Mouse (Mus musculus): ENCODE data around the gene Gys2. TPM values are rescaled to one million over a fixed set of nuclear protein-coding genes. Genes with fewer than 3 reads are reported as not detected.
A peak's percentile ranks its signal among the peaks of the same experiment; 100 is the strongest.
"Not testable (repeated sequence)": the region's sequence is repeated elsewhere in the genome, so short reads cannot be mapped to it uniquely, and the experiment has no call there.

The Gys2 gene
- total RNA-seq (2021): 1 to 10 TPM in 1 of 2 experiments, not detected in 1; 1.5 TPM
- long read RNA-seq, experiment 1: 0 reads
- long read RNA-seq, experiment 2: 0 reads

DNA sequence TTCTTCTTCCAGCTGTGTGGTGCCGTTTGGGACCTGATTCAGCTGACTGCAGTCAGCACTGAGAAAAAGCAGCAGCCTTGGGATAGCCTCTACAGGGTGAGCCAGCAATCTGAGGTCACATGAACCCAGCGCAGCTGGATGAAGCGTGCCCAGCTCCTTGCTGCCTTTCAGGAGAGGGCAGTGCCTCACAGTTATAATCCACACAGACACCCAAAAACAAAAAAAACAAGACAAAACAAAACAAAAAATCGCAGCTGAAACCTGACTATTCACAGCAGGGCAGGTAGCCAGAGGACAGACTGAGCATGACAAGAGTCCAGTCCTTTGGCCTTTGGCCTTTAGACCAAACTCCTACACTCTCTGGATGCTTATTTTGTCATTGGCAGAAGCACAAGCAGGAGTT, at the start of gene Gys2:
Gys2 (minus strand) TSS at position 309 of the 403 bp plus-strand sequence.
- DNase-seq: no peak

DNA sequence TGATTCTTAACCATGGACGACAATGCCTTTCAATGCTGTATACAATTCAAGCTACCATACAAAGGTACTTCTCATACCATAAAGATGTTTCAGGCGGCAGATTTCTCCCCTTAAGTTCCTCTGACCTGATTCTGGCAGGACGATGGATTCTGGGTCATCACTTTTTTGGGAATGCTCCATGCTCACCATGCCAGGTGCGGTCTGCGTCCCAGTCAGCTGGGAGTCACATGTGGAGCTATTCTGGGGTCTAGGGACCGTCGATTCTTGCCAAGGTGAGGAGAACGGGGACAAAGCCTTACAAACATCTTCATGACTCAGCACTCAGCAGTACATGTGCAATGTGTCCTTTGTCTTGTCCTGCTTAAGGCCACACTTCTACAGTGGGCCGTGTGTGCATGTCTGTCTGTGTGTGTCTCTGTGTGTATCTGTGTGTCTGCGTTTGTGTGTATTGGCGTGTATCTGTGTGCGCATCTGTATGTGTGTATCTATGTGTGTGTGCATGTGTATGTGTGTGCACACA, 48.7 kb upstream of the Gys2 start:
- DNase-seq: peak; percentile 74 to 81

DNA sequence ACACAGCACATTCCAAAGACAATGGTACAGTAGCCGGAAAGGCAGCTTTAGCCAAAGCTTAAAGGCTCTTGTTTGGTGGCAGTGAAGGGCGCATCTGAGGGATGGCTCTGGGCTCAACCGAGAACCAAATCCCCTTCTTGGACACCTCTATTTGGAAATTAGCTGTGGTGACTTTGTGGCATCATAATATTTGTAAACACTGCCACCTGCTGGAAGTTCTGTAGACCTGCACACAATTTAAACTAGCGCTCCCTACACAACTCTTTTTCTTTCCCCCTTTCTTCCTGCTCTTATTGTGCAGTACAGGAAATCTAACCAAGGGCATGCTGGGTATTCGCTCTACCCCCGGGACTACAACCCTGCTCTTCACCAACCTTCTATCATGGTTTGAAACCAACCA, 46.2 kb upstream of the Gys2 start:
- peak in 1 of 2 experiments; percentile 59 for DNase-seq

DNA sequence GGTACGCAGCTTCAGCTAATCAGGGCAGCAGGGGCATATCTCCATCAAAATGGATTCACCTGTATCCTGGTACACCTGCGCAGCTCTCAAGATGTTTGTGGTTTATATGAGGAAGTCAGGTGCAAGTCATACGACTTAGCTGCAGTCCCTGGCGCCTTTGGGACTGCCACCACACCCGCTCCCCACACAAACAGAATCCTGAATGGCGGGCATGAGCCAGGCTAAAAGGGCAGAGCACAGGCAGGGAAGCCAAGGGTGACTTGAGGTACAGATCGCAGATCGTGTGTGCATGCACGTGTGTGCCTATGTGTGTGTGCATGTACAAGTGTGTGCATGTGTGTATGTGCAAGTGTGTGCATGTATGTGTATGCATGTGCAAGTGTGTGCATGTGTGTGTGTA, 42.5 kb upstream of the Gys2 start:
- not testable (repeated sequence) for DNase-seq

DNA sequence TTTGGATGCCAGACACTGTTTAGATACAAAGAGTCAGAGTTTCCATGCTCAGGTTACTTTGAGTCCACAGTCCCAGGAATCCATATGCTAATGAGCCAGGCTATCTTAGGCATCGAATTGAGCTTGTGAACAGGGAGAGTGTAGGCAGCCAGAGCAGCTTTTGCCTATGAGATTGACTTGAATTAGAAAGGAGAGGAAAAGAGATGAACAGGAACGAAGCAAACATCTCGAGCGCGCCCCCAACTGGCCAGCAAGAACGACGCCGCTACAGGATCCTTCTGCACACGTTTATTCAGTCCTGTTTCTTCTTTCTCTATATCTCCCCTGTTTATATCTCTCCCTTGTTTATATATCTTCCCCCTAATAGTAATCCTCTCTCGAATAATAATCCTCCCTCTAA, 42.0 kb upstream of the Gys2 start:
- DNase-seq: peak in 1 of 2 experiments; percentile 65

DNA sequence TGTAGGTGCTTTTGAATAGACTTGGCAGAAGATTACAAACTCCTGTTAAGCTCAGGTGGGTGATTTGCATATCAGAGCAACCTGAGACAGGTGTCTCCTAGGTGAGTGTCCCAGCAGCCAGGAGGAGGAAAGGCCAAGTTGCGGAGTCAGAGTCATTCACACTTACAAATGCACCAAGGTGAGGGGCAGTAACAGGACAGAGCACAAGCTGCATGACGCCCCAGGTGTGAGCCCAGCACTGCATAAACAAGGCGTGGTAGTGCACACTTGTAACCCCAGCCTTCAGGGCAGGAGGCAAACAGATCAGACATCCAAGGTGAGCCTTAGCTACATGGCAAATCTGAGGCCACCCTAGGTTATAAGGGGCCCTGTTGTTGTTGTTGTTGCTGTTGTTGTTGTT, 40.0 kb upstream of the Gys2 start:
- no peak for DNase-seq

DNA sequence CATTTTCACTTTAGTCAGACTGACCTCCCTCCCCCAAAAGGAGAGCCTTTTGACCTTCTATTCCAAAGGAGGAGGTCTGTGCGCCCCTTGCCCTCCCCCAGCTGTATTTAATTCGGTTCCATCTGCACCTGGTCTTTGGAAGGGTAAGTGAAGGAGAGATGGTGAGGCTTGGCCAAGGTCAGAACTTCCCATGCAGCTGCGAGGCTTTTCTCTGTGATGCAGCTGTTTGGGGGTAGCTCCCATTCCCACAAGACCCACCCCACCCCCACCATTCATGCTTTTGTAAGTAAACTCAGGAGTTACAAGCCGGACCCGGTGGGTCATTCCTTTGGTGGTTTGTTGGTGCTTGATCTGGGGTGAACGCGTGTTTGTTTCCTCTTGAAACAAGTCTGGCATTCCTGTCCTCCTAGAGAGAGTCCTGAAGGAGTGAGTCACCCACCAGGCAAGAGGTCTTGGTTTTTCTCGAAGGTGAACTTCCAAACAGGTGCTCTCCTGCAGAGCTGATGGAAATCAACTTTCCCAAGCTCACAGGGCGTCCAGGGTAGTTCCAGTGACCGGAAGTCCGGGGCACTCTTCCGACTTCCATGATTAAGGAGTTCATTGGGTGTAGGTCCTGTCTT, 38.7 kb upstream of the Gys2 start:
- DNase-seq: no peak

DNA sequence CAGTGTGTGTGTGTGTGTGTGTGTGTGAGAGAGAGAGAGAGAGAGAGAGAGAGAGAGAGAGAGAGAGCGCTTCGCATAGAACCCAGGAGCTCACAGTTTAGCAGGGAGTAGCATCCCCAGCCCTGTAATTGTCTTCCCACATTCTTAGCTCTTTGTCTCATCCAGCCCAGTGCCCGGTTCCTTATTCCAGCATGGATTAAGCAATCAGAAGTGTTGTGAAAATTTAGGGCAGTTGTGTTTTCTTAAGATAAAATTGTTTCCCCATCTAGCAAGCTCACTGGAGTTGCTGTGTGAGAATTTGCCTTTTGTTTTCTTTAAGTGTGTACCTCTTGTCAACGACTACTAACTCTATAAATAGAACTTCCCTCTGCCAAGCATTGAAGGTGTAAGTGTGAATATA, 35.8 kb upstream of the Gys2 start:
- peak in 1 of 2 experiments; percentile 46 for DNase-seq

DNA sequence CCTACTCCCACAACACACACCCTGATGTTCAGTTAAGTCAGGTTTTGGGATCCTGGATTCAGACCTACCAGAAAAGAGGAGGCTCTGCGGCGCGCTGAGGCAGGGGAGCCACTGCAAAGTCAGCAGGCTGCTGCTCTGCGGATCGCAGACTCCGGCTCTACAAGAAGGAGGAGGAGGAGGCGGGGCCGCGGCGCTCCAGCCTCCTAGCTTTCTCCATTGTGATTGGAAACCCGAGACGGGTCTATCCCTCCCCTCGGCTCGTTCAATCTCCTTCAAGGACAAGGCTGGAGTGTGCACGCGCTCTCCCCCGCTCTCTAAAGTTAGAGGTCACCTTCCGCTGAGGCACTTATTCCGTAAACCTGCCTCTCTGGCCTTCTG, 34.9 kb upstream of the Gys2 start, which contains the start of gene Ldhb:
Ldhb (minus strand) TSS at position 173 of the 378 bp plus-strand sequence.
- peak; percentile 90 to 94 for DNase-seq

DNA sequence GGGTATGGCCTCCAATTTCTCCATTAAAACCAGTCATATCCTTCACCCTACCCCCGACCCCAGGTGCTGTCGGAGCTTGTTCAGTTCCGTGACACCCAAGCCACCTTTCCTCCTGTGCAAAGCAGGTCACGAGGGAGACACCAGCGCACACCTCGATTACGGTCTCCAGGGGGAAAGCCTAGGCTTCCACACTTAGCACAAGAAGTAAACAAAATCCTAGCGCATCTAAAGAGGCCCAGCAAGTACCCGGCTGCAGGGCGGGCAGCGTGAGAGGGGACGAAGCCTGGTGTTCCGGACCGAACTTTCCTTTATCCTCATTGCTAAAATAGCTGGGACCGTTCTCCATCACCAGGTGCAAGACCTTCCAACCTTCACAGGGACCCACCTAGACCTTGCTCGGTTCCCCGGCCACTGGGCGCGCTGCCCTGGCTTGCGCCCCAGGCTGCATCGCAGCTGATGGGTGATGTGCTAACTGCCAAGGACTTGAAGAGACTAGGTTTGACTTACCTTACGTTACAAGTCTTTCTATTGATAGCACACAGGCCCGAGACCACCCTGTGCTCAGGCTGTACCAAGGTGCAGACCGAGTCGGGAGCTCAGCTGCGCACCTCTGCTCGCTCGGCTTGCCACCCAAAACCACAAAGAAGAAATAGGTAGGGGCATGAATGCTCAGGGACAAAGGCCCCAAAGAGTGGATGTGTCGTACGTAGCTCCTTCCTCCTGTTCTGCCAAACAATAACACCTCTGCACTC, 34.3 kb upstream of the Gys2 start:
- DNase-seq: peak in 1 of 2 experiments; percentile 47

DNA sequence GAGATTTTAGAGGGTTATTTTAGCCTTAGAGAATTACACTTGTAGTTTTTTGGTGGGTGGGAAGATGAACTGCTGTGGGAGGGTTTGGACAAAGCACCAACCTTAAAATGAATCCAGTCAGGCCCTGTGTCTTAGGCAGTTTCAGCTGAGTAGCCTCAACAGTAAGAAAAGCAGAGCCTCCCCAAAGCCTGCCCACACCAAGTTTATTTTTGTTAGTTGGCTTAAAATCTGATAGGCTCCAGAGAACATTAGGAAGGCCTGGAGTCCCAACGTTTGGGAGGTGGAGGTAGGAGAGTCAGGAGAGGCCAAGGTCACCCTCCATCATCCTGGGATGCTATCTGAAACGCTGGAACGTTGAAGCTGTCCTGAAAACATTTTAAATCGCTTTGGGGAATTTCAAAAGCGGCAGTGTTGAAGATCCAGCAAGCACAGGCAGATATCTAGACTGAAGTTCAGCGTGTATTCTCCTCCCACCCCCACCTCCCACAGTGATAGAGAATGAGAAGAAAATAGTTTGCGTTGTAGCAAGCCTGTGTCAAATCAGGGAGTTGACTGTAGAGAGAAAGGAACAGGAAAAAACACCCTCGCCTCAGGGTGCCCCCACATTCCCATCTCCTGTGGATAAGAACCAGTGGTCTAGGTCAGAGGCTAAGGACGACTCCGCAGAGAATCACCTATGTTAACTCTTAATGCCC, 33.6 kb upstream of the Gys2 start:
- peak in 1 of 2 experiments; percentile 26 for DNase-seq

DNA sequence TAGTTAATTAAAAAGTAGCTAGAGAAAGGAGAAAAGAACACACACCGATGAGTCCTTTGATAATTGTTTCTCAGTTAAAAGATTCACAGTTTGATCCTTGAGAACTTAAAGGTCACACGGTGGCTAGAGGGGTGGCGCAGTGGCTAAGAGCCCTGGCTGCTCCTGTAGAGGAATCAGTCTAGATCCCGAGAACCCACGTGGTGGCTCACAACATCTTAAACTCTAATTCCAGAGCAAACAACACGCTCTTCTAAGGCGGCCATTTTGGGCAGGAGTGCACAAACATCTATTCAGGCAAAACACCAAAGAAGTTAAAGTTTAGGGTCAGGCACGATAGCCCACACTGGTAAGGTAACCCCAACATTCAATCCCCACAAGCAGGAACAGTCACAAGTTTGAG, 30.7 kb upstream of the Gys2 start:
- peak in 1 of 2 experiments; percentile 28 for DNase-seq

DNA sequence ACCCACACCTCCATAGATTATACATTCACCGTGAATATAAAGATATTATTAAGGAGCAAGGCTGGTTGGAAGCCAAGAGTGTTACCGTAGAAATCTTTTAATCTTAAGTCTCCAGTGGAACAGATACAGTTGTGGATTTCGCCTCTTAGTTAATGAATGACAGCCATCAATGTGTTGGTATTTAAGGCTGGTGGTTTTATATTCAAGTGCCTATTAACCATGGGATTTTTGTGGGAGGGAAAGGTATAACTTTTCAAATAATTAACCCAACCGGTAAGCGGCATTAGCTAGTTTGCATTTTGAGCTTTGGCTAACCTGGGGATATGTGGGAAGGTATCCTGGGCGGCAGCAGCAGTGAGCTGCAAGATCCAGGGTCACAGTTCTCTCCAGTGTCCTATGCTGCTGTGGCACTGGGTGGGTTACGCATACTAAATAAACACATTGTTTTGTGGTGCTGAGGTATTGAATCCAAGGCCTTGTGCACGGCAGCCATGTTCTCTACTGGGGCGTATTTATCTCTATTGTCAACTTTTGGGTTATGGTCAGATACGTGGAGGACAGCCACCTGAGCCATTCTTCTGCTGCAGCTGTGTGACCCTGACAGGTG, 29.7 kb upstream of the Gys2 start:
- DNase-seq: no peak

DNA sequence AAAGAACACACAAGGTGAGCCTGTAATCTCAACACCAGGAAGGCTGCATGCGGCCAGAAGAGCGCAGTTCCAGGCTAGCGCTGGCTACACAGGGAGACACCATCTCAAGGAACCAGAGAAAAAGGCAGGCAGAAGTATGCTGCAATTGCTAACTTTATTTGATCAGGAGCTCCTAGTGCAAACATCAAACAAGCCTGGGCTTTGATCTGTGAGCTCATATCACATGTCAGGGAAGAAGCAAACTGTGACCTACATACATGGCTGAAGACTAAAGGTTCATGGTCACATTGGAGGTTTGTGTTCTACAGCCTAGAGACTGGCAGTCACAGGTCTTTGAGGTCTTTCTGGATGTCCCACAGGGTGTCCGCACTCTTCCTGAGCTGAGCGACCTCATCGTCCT, 17.2 kb upstream of the Gys2 start:
- not testable (repeated sequence) for DNase-seq

DNA sequence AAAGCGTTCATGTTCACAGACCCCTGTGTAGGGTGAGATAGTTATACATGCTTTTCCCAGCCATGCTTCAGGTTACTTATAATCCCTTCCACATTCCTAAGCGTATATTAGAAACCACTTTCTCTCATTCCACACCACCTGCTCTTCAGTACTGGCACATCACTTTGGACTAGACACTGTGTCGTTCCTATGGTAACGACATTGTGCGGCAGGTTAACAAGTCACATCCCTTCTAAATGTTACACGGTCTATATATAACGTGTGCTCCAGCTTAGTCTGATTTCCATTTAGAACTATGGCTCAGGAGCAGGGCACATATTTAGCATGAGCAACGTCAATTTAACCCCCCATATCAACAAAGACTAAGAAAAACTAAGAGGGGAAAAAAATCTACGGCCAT, 14.7 kb upstream of the Gys2 start:
- DNase-seq: no peak

DNA sequence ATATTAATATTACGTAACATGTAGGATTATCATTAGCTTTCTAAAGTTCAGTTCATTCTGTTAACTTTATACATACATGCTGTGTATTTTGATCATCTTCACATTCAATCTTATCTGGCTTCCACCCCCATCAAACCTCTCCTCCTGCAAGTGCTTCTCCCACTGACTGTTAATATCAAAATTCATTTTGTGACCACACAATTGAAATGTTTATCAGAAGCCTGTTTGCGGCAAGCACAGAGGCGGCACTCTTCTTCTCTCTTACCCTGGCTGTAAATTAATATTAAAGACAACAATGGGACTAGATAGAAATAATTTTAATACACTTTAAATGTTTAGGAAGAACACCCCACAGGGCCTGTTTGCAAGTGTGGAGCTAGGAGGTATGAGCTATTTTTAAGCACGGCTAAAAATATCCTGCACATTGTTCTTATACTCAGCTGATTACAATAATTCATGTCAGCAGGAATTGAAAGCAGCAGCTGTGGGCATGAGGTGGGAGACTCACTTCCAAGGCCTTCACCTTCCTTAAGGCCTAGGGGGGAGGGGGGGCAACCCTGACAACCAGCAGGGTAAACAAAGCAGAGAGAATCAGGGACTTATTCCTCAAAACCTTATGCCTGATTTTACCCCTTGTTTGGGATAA, 12.7 kb upstream of the Gys2 start:
- peak in 1 of 2 experiments; percentile 35 for DNase-seq

DNA sequence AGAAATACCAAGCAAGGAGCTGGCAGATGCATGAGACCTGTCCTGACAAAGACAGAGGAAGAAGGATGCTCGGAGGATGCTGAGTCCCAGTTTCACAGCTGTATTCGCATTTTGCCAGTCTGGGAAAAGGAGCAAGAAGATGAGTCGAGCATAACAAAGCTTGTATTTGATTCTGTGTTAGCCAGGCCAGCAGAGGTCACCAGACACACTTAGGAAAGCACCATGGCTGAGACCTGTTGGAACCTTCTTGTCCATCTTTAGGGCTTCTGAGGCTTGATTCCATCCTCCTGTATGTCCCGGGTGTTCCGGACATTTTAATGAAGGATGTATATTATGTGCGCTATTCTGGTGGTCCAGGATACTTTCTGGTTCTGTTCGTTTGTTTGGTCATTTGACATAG, 4.3 kb upstream of the Gys2 start:
- DNase-seq: peak in 1 of 2 experiments; percentile 35

DNA sequence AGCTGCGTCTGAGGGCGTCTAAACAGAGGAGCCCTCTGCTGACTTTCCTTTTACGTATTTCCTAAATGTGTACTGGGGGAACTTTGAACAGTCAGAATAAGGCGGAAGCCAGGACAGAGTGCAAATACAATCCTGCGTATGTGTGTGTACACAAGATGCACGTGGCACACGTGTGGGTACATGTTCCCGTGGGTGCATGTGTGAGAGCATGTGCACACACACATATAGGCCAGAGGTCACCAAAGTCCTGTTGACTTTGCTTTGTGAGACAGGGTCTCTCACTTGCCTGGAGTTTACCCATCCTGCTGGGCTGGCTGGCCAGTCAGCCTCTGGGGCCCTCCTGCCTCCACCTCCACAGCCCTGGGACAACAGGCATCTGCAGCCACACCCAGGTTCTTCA, 1.8 kb downstream of the Gys2 start:
- DNase-seq: no peak

DNA sequence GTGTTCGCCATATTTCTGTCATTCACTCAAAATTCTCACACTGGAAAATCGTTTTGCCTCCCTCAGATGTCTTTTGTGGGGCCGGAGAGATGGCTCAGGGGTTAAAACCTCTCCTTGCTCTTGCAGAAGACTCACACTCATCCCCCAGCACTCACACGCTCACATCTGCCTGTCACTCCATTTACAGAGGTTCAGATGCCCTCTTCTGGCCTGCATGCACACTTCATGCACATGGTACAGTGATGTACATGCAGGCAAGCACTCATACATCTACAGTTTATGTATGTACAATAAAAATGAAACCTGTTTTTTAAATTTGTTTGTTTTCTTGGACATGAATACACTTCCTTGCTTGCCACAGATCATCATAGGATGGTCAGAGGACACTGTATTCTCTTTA, 3.3 kb downstream of the Gys2 start:
- no peak for DNase-seq

DNA sequence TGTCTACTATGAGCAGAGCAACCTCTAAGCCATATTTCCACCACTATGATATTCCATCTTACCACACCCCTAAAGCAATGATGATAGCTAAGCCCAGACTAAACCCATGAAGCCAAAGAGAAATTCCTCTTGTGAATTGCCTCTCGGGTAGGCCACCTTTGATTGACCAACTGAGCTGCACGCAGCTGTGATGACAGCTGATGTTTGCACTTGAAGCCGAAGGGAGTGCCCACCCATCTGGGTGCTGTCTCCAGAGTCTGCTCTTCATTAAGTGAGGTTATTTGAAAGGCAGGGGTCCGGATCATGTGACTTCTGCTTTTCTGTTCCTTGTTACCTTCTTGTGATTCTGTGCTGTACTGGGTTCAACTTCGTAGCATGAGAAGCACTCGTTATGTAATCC, 10.7 kb downstream of the Gys2 start:
- DNase-seq: no peak

DNA sequence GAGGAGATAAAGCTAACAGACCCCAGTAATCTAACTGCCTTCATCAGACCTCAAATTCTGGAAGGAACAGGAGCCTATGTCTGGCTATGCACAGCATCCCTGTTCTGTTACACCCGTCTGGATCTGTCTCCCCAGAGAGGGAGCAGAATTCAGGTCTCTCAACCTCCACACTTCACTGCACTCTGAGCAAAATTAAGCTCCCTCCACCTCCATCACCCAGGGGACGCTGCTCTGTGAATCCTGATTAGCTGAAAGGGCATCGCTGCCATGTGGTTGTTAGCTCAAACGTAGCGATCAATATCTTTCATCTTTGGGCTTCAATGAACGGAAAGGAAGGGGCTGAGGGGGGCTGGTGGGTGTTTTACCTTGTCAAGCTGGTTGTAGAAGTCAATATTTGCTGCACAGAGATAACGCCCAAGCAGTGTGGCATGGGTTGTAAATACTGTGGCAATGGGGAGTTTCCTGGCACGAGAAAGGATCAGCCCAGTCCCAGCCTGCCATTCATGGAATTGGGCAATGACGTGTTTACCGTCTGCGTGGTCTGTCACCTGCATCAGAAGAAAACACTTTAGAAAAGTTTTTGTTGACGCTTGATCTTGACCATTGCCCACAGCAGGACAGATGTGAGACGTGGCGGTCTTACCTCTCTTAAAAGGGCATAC, 13.8 kb downstream of the Gys2 start:
- DNase-seq: no peak
